Comparison of ENCODE assay signal across 7 mouse cellular contexts in the genomic region with DNA sequence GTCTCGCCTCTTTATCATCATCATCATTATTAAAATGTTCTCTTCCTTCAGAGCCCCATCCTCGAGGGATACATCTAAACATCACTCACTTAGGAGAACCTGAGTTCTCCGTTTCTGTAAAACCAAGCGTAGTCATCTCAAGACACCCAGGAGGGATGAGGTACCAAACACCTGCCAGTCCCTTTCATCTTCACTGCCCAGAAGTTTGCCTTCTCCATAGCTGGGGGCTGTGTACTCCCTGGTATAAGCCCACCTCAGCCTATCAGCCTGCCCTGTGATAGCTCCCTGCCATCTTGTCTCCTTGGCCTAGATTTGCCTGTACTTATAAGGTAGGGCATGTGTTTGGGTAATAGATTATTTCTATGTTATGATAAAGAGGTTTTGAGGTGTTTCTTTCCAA. TPM values are rescaled to one million over a fixed set of nuclear protein-coding genes. Genes with fewer than 3 reads are reported as not detected.
DNase-seq lines count a peak whose midpoint lies in the region; ATAC-seq and TF ChIP-seq lines count a peak whose summit lies in the region.

No protein-coding gene starts in this region.

- H3K27ac ChIP-seq in lung, embryonic 14.5 days (ENCODE audit: low read depth): no peak overlapping the region
- no peak overlapping the region for H3K27ac ChIP-seq in embryonic facial prominence, embryonic 14.5 days (replicated peaks; ENCODE audit: low read depth, low read length)
- no peak overlapping the region for H3K27ac ChIP-seq in limb, embryonic 11.5 days (replicated peaks; ENCODE audit: low read depth, low read length)
- H3K27ac ChIP-seq in neural tube, embryonic 13.5 days (replicated peaks): no peak overlapping the region

- no peak for TF ChIP-seq CTCF in lung, embryonic 14.5 days (IDR thresholded peaks at IDR 0.05; ENCODE audit: low read depth)

- H3K4me2 ChIP-seq in lung, embryonic 14.5 days: peak overlapping the region; percentile 89
- H3K4me2 ChIP-seq in embryonic facial prominence, embryonic 14.5 days (ENCODE audit: low read depth, low read length): peak overlapping the region; percentile 87
- H3K4me2 ChIP-seq in limb, embryonic 11.5 days (ENCODE audit: low read depth, severe bottlenecking): peak overlapping the region; percentile 81
- peak overlapping the region; percentile 77 for H3K4me2 ChIP-seq in neural tube, embryonic 13.5 days

- ATAC-seq in lung, embryonic 14.5 days (ENCODE audit: insufficient read depth): no peak
- no peak for ATAC-seq in embryonic facial prominence, embryonic 14.5 days (ENCODE audit: low read depth)
- no peak for ATAC-seq in limb, embryonic 11.5 days (ENCODE audit: insufficient number of reproducible peaks, low FRiP score, low TSS enrichment, low read depth)
- no peak for ATAC-seq in neural tube, embryonic 13.5 days (ENCODE audit: low read depth)

- peaks cover 6% of the 10 kb centered on the region; the same call in 1 of the 2 replicates for H3K4me1 ChIP-seq in lung, embryonic 14.5 days (ENCODE audit: insufficient read depth)
- peaks cover 12% of the 10 kb centered on the region; the same call in 1 of the 2 replicates for H3K4me1 ChIP-seq in embryonic facial prominence, embryonic 14.5 days (ENCODE audit: control insufficient read depth, insufficient read depth, low read length)
- no peaks in the 10 kb centered on the region for H3K4me1 ChIP-seq in limb, embryonic 11.5 days (ENCODE audit: control insufficient read depth, insufficient read depth, low read length)
- H3K4me1 ChIP-seq in neural tube, embryonic 13.5 days (replicated peaks): peaks cover 23% of the 10 kb centered on the region

- DNase-seq in lung, embryonic 14.5 days: no peak
- no peak for DNase-seq in lung, postnatal 10 days
- DNase-seq in embryonic facial prominence, embryonic 14.5 days (ENCODE audit: low spot score): no peak
- no peak for DNase-seq in limb, embryonic 11.5 days (ENCODE audit: low spot score)
- no peak for DNase-seq in T-cell, adult 2 months (ENCODE audit: low spot score)
- no peak for DNase-seq in left cerebral cortex, postnatal 25 days (ENCODE audit: low spot score in 2 of 2)

- no peaks in the 10 kb centered on the region for H3K27me3 ChIP-seq in lung, embryonic 14.5 days (ENCODE audit: insufficient read depth, low read length)
- H3K27me3 ChIP-seq in embryonic facial prominence, embryonic 14.5 days (replicated peaks; ENCODE audit: control insufficient read depth, insufficient read depth, low read length): no peaks in the 10 kb centered on the region
- no peaks in the 10 kb centered on the region for H3K27me3 ChIP-seq in limb, embryonic 11.5 days (ENCODE audit: control insufficient read depth, insufficient read depth, low read length)
- no peaks in the 10 kb centered on the region for H3K27me3 ChIP-seq in neural tube, embryonic 13.5 days

- 2% methylated on average over 4 of the region's 4 CpGs for WGBS in lung, embryonic 14.5 days
- 9% methylated on average over 4 of the region's 4 CpGs for WGBS in embryonic facial prominence, embryonic 14.5 days
- WGBS in limb, embryonic 11.5 days: 6% methylated on average over 4 of the region's 4 CpGs
- WGBS in neural tube, embryonic 13.5 days: 6% methylated on average over 4 of the region's 4 CpGs

- no peaks in the 10 kb centered on the region for H3K9me3 ChIP-seq in lung, embryonic 14.5 days (ENCODE audit: low read depth, low read length)
- H3K9me3 ChIP-seq in embryonic facial prominence, embryonic 14.5 days (ENCODE audit: control insufficient read depth, low read length): no peaks in the 10 kb centered on the region
- H3K9me3 ChIP-seq in limb, embryonic 11.5 days (ENCODE audit: control insufficient read depth, low read length): no peaks in the 10 kb centered on the region
- no peaks in the 10 kb centered on the region for H3K9me3 ChIP-seq in neural tube, embryonic 13.5 days

- peak overlapping the region; percentile 85 for H3K4me3 ChIP-seq in lung, embryonic 14.5 days (ENCODE audit: low read depth, low read length)
- H3K4me3 ChIP-seq in embryonic facial prominence, embryonic 14.5 days (ENCODE audit: low read depth, low read length): peak overlapping the region; percentile 85
- peak overlapping the region; percentile 77 for H3K4me3 ChIP-seq in limb, embryonic 11.5 days (ENCODE audit: low read depth, low read length)
- peak overlapping the region; percentile 72 for H3K4me3 ChIP-seq in neural tube, embryonic 13.5 days

- intact Hi-C loops in left cerebral cortex, postnatal 25 days (cut with DNase I): no loop called here

- H3K9ac ChIP-seq in lung, embryonic 14.5 days: peak overlapping the region; percentile 85
- H3K9ac ChIP-seq in embryonic facial prominence, embryonic 14.5 days (ENCODE audit: low read depth, low read length): peak overlapping the region; percentile 87
- H3K9ac ChIP-seq in limb, embryonic 11.5 days (ENCODE audit: low read length): peak overlapping the region; percentile 82; the same call in 1 of the 2 replicates
- H3K9ac ChIP-seq in neural tube, embryonic 13.5 days: peak overlapping the region; percentile 81

- no peaks in the 10 kb centered on the region for H3K36me3 ChIP-seq in lung, embryonic 14.5 days (ENCODE audit: insufficient read depth)
- no peaks in the 10 kb centered on the region for H3K36me3 ChIP-seq in embryonic facial prominence, embryonic 14.5 days (ENCODE audit: control insufficient read depth, insufficient read depth, low read length)
- no peaks in the 10 kb centered on the region; the same call in 1 of the 2 replicates for H3K36me3 ChIP-seq in limb, embryonic 11.5 days (ENCODE audit: control insufficient read depth, insufficient read depth, low read length)
- no peaks in the 10 kb centered on the region for H3K36me3 ChIP-seq in neural tube, embryonic 13.5 days

RNA-seq across cellular contexts. Expression of gene Eps15, which starts 1.1 kb away (rescaled TPM):
- polyA plus RNA-seq in lung, embryonic 14.5 days (2014; fragmentation: Nextera tagmentation; extraction: Ambion mirVana): 49.3 and 52.0 TPM in 2 replicates
- 40.9 and 45.3 TPM in 2 replicates for polyA plus RNA-seq in embryonic facial prominence, embryonic 14.5 days (2014; fragmentation: Nextera tagmentation; extraction: Ambion mirVana)
- 38.7 and 40.7 TPM in 2 replicates for polyA plus RNA-seq in limb, embryonic 11.5 days (2014; fragmentation: Nextera tagmentation; extraction: Ambion mirVana)
- polyA plus RNA-seq in neural tube, embryonic 13.5 days (2015; fragmentation: Nextera tagmentation; extraction: Ambion mirVana): 74.4 and 76.8 TPM in 2 replicates
- 100 to 1,000 TPM; 183 to 199 TPM for total RNA-seq in left cerebral cortex, postnatal 25 days (2021)

RNA-seq across cellular contexts. Expression of gene Calr4, which starts 46.9 kb away (rescaled TPM):
- polyA plus RNA-seq in lung, embryonic 14.5 days (2014; fragmentation: Nextera tagmentation; extraction: Ambion mirVana): not detected in 2 replicates
- 0.24 and 0.37 TPM in 2 replicates for polyA plus RNA-seq in embryonic facial prominence, embryonic 14.5 days (2014; fragmentation: Nextera tagmentation; extraction: Ambion mirVana)
- polyA plus RNA-seq in limb, embryonic 11.5 days (2014; fragmentation: Nextera tagmentation; extraction: Ambion mirVana): not detected in 2 replicates
- polyA plus RNA-seq in neural tube, embryonic 13.5 days (2015; fragmentation: Nextera tagmentation; extraction: Ambion mirVana): 1.2 and 1.9 TPM in 2 replicates
- total RNA-seq in left cerebral cortex, postnatal 25 days (2021): under 1 TPM; 0.50 to 0.80 TPM
